Mouse (Mus musculus) lung, adult 18-20 months (tissue): Measurements from ENCODE around the gene Tent5c.

Source experiments
- DNase-seq, 2 experiments: peaks; one replicate each; pipeline ENCODE4 v3.0.0; 2022; ENCODE audit warnings: mixed read lengths in 2 of 2

Gene Tent5c

DNA sequence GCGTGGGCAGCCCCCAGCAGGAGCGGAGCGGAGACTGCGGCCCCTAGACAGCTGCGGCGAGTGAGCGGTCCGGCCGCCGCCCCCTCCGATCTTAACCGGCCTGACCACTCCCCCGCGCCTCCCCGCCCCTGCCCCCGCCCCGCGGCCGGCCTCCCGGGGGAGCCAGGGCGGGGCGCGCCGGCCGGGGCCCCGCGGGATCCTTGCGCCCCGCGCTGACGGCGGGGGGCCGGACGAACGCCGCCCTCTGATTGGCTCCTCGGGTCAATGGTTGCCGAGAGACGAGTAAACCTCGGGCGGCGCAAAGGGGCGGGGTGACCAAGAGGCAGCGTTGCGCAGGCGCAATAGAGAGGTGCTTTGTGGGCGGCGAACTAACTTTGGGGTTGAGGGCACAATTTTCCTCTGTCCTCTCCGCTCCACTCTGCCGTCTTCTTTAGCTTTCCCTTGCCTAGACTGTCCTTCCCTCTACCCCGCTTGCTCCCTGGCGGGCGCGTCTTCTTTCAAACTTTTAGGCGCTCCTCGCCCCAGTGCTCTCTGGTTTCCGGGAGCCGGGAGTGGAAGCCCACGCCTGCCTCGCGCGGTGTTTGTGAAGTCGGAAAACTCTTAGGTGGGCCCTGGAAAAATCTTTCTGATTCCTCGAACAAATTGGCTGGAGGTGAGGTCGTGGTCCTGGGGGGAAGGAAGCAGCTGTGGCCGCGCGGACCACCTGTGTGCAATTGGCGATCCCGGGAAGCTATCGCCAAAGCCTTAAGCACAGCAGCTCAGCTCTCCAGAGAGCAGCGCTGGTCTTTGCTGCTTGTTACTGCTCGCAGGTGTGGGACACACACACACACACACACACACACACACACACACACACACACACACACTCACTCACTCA, at the start of gene Tent5c:
Gene Tent5c (minus strand): TSS at position 192 of the 877 bp plus-strand sequence.
- DNase-seq: peak; percentile 97 to 98

DNA sequence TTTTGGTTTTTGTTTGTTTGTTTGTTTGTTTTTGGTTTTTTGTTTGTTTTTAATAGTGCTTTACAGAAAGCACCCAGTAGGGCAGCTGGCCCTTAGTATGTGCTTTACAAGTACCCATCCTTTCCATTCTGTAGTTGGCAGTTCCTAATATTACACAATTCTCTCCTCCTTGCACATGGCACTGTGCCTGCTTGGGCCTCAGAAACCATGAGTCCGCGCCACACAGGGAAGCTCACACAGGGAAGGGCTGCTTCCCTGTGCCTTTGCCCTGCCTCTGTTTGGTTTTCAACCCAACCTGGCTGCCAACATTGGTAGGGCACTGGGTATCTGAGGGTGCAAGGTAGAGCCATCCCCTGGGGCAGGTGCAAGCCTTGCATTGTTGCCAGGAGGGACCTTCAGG, 47.6 kb upstream of the Tent5c start:
- DNase-seq: peak; percentile 54 to 60

DNA sequence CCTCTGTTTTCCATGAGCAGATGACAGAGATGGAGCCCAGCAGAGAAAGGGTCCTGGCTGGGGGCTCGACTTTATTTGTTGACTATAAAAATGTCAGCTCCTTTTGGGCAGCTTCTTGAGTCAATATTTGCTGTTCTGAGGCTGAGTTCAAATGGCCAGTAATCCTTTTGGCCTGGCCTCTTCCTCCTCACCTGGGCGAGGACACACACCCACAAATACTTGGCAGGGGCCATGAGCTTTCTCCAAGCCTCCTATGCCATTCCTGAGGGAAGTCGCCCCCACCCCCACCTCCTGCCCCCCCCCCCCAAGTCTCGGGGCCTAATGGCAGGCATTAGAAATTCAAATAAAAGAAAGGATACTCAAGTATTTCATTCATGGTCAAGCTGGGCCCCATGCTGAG, 46.8 kb upstream of the Tent5c start:
- DNase-seq: peak; percentile 48 to 71

DNA sequence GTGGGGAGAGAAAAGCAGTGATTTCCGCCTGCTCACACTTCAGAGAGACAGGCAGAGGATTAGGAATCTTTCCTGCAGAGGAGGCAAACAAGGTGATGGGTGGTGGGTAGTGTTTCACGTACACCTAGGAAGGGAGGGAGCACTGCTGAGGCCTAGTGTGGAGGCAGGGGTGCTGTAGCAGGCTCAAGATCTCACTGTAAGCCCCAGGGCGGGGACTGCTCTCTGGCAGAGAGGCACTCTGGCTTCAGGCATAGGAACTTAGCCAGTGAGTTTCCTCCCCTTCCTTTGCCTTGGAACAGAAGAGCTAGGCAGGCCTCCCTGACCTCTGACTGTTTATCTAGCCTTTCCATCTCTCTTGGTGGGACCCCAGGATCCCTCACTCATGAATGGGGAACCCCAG, 46.2 kb upstream of the Tent5c start:
- DNase-seq: peak; percentile 44 to 51

DNA sequence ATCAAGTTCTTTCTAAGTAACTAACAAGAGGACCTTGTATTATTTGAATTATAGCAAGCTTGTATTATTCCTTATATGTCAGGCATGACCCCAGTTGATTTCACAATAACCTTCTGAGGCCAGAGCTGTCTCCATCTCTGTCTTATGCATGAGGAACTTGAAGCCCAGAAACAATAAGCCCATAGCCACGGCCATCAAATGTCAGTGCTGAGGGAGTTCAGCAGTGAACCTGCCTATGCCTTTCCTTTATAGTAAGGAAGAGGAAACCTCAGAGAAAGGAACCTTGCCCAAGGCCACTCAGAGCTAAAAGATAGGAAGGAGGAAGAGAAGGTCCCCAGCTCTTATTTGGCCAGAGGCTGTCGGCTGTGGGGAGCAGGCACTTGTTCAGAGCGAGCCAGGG, 45.3 kb upstream of the Tent5c start:
- no peak for DNase-seq

DNA sequence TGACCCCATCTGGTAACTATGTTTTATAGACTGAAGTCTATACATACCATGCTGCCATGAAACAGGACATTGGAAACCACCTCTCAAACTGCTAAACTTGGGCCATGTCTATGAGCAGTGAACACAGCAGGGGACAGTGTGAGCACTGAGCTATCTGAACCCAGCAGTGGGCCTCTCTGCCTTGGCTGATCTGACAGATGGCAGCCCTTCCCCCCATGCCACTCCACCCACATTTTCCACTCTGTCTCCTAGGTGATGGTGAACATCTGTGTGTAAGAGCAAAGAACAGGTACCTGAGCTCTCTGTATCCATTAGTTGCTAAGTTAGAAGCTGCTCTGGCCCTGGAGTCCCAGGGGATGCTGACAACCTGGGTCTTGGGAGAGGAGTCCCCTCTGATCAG, 44.3 kb upstream of the Tent5c start:
- no peak for DNase-seq

DNA sequence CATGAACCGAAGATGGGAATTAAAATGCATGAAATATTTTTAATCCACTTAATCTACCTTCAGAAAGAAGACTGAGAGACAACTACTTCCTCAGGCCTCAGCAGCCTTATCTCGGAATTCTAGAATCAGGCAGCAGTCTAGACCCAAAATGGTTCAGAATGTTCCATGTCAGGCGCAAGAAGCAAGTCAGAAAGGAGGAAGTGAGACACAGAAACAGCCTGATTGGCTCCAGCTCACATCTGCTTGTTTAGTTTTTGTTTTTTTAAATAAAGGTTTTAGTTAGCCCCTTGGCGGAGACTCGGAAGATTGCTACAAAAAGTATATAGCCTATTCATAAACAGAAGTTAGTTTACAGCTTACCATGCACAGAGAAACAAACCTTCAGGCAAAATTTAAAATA, 41.8 kb upstream of the Tent5c start:
- no peak for DNase-seq

DNA sequence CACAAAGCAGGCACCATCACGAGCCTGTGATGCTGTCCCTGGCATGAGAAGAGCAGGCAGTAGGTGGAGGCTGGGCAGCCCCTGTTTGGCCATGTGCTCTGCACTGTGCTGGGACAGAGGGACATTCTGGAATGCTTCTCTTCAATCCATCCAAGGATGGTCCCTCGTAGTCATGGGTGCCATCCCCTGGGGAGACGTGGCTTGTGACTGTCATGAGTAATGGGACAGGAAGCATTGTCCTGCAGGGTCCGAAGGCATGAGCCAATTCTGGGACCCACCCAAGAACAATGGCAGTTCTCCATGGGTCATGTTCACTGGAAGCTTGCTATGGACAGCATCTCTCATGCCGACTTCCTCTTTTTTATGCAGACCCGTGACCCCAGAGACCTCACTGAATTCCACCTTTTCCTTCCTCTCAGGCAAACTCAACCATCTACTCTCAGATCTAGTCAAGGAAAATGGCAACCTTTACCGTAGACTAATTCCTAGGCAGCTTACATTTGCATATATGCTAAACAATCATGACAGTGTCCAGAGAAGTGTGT, 41.2 kb upstream of the Tent5c start:
- no peak for DNase-seq

DNA sequence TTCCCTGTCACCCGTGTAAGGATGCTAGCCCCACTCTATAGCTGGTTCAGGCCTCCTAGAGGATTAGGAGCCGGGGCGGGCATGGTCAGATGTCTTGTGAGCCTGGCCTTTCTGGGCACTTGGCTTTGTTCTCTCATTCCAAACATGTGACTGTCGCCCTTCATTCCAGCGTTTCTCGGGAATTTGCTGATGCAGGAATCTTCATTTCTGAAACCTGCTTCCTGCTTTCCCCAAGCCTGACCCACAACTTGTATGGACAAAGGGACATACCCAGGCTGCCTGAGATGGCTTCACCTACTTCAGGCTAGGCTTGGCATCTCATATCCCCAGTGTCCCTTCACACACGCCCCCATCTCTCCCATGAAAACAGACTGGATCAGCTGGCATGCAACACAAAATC, 33.5 kb upstream of the Tent5c start:
- no peak for DNase-seq

DNA sequence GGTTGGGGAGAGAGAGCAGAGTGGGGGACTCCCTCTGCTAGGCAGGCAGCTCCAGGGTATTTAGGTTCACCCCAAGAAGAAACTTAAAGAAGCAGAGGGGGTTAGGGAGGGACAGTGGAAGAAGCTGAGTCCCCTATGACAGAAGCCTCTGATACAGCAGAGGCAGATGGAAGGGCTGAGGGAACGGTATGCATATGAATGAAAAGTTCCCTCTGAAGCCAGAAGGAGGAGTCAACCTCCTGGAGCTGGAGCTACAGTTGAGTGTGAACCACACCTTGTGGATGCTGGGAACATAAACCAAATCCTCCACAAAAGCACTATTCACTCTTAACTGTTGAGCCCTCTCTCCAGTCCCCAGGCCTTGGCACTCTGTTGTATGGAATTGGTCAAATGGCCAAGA, 32.5 kb upstream of the Tent5c start:
- no peak for DNase-seq

DNA sequence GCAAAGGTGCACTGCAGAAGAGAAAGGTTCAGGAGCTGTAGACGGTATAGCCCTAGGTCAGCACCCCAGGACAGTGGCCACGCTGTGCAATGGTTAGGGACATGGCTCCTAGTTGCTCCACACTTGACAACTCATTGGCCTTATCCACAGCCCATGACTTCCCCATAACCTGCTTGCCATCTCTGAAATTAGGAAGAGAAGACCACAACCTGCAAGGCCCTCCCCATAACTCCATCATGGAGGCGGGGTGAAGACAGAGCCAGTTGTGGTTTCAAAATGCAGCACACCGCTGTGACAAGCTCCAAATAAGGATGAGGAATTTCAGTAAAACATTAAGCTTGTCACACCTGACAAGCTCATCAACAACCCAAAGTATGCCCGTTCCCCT, 26.6 kb upstream of the Tent5c start:
- no peak for DNase-seq

DNA sequence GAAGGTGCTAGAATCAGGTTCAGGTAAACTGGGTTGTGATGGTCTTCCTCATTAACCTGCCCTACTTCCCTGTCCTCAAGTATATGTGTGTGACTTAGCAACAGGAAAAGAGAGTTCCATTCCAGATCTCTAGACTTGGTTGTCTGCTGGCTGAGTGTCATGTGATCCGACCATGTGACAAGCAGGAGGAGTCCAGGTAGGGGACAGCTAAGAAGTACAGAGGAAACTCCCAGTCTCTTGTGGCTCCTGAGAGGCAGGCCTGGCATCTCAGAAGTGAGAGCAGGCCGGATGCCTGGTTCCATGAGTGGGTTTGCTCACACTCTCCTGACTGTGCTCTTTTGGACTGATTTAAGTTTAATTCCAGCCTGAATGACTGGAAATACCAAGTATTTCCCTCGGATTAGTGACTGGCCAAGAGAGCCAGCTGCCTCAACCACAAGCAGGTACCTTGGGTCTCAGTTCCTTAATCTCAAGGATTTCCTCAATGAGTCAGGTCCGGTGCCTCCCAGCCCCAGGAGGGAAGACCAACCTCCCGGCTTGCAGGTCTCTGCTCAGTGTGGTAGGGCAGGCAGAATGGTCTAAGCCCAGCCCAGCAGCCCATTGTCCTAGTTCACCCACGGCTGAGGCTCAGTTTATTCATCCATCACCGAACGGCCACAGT, 26.1 kb upstream of the Tent5c start:
- DNase-seq: peak; percentile 59 to 66

DNA sequence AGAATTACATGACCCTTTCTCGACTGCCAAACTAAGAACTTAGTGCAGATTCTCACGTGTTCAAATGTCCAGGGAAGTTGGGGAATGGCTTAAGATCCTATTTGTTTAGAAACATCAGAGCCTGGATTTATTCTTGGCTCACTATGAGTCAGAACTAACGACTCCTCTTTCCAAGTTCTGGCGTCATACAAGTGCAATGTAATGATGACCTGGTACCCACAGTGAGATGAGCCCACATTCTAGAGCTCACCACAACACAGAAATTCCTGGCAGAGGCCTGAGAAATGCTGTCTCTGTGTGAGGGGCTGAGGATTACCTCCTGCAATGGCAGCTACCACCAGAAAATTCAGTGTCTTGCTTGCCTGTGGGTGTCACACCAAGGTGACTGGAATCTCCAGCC, 18.1 kb upstream of the Tent5c start:
- DNase-seq: no peak

DNA sequence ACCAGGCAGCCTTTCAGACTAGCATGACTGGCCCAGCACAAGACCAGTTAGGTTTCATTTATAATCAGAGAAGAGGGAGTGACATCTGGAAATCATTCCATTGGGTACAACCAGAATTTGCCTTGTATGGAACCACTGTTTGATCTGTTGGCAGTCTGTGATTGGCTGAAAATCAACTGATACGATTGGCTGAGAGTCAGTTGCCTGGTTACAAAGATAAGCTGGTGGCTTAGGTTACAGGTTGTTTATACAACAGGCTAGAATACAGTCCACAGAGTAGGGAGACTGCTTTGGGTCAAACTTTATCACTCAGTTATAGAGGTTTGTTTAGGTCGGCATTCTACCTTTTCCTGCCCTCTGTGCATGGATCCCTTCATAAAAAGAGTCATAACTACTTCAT, 17.6 kb upstream of the Tent5c start:
- no peak for DNase-seq

DNA sequence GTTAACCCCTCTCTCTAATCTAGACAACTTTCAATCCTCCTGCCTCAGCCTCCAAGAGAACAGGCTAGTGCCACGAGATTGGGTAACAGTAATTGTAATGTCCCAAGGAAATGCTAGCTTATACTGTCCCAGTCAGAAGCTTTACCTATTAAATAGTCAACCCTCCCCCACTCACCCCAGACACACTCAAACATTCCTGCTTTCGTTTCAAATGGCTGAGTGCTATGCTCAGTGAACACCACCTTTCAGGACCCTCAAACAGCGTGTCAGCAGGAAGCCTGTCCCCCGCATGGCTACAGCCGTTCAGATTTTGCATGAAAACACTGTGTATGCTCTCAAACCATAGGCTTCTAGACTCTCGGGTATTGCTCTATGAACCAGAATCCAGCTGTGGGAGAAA, 14.8 kb upstream of the Tent5c start:
- no peak for DNase-seq

DNA sequence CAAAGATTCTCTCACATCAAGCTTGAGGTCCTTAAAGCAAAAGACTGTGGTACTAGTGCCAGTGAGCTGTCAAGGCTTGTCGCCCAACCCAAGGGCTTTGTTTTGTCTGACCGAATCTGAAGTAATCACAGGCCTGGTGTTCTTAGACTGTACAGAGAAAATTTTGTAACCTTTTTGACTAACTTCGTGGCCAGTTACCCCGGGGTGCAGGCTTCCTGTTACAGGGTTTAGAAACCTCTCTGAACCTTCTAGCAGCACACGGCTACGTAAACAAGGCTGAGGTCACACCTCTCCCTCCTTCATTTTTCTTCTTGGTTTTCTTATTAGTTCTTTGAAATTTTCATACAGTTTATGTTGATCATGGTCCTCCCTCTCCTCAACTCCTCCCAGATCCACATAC, 13.4 kb upstream of the Tent5c start:
- DNase-seq: no peak

DNA sequence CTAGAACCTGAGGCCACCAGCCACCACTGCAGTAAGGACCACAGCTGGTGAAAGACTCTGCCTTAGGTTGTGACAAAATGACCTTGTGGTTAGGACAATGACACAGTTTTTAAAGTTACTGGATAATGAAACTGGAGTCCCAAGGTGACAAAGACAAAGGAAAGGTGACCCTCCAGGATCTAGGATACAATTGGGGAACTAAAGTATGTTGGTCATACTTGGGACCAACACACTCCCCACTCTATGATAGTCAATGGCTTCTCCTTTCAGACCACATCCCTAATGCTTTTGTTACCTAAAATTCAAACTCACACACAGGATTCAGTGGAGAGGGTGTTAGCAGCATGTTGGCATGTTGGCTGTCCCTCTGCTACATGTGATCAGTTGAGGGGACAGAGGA, 12.8 kb upstream of the Tent5c start:
- DNase-seq: no peak

DNA sequence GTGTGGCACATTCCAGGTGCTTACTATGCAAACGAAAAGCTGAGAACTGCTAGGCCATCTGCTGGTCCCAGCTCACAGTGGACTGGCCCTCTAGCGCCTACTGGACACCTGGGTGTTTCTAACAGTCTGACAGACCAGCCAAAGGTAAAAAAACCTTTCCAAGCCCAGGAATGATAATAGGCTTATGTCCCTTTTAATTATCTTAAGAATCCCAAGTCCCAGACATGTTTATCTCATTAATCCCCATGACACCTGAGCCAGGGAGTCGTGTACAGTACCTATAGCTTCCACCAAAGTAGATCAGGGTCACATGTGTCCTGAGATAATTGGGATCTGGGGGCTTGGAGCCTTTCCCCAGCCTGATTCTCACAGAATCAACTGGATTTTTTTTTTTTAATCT, 7.0 kb upstream of the Tent5c start:
- DNase-seq: no peak

DNA sequence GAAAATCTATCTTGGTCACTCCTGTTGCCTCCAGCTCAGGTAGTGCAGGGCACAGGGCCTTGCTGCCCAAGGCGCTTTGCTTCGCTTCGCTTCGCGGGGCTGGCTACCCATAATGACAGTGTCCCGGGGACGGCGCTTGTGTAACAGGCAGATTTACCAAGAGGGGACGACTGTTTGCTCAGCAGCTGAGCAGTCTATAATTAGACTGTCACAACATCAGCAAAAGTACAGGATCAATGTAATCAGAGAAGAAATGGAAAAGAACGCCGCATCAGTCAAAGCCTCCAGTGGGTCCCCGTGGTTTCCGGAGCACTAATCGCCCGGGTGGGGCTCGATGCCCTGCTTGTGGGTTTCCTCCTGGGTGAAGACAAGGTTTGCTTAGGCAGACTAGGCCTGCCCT, 6.3 kb upstream of the Tent5c start:
- DNase-seq: no peak

DNA sequence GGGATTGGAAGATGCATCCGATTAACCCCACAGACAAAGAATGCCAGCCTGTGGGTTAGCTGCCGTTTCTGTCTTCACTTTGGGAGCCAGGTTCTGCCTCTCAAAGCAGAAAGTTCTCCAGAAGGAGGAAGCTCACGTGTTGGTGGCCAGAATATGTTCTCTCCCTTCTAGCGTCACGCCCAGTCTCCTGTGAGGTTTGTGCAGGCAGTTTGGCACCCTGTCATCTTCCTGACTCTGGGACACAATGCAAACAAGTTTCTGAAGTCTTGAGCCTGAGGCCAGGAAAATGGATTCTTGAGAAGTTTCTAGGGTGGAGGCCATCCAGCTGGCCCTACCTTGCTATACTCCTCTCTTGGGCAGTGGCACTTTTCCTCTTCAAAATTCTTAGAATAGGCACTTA, 5.8 kb upstream of the Tent5c start:
- peak; percentile 69 to 77 for DNase-seq

DNA sequence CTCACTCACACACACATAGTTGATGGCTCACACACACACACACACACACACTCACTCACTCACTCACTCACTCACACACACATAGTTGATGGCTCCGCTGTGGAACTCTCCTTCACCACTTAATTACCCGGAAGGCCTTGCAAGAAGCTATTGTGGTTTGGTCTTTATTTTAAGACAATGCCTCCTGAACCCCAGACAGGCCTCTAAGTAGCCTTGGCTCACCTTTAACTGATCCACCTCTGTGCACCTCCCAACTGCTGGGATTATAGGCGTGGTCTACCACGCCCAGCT, 831 bp upstream of the Tent5c start:
- no peak for DNase-seq

DNA sequence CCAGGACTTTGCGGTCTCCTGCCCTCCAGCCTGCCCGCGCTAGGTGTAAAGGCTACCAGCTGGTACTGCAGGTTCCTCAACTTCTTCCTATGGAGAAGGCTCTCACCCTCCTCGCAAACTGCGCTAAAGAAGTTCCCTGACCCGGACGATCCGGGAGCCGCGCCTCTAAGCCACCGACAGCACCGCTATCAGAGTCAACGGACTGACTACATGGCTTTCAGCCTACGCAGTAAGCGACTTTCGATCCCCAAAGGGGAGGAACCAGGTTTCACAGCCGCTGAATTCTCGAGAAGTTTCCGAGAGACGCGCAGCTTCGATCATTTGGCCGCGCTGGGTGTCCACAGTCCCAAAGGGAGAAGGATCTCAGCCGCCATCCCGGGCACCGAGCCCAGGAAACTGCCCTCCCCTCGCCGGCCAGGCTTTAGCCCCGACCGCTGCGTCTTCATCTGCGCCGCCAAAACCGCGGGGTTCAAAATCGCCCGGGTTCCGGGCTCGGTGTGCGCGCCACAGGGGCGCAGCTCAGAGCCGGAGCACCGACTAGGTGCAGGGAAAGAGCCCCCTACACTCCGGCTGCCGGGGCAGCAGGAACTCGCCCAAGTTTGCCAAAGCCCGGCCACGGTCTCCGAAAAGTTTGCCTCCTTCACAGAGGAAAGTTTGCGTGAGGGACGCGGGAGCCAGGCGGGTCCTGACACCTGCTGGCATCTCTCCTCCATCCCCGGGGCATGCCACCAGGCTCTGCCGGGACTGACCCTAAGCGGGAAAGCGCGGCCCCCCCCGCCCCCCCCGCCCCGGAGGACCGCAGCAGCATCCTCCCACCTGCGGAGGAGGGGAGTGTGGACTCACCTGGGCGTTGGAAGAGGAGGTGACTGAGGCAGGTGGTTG, 632 bp downstream of the Tent5c start:
- DNase-seq: peak; percentile 68 to 69

DNA sequence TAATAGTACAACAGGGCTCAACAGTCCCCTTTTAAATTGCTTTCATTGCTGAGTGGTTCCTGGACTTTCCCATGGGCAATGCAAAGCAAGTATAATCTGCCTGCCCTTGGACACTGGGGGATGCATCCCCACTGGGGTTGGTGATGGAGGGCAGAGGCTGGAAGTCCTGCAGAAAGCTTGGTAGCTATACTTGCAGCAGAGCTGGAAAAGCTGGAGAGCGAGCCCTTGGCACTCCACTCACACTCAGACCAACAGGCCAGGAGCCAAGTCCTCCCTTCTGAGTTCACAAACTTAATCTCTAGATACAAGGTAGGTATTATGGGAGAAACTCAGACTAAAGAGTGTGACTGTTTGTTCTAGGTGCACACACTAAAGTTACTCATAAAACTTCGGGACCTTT, 2.1 kb downstream of the Tent5c start:
- peak in 1 of 2 experiments; percentile 35 for DNase-seq
